Mouse (Mus musculus): ENCODE data around the gene Borcs5. TPM values are rescaled to one million over a fixed set of nuclear protein-coding genes. Genes with fewer than 3 reads are reported as not detected.

The Borcs5 gene
- 12.9 and 13.5 TPM in 2 replicates for polyA plus RNA-seq (2015; fragmentation: Nextera tagmentation; extraction: Ambion mirVana)

DNA sequence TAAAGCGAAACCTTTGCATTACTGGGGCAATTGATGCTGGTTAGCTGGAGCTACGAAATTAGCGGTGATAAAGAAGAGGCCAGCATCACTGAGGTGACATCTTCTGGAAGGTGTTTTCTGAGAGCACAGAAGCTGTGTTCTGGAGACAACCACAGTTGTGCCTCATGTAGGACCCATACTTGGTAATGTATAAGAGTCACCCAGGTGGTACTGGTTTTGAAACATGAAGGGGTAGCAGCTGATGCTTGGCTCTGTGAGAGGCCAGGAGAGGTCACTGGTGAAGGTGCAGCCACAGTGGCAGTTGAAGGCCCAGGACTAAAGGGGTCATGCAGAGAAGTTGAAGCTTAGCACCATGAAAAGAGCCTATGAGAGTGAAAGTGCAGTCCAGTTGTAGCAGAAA lies at the start of gene Borcs5:
Gene Borcs5 (plus strand): TSS at position 301 of the 400 bp plus-strand sequence.

GRCm38 (mm10) chr6:134631947-134632687 lies 7.2 kb upstream of the Borcs5 start, which contains the start of gene Mansc1:
Gene Mansc1, minus strand, starts transcription at chr6:134632488.

Other genes with a start within 250 kb of the Borcs5 start
- gene Bcl2l14, start 243.2 kb upstream of the Borcs5 start, polyA plus RNA-seq (2015; fragmentation: Nextera tagmentation; extraction: Ambion mirVana), result 39.8 and 44.3 TPM in 2 replicates
- gene Lrp6, start 72.5 kb upstream of the Borcs5 start, polyA plus RNA-seq (2015; fragmentation: Nextera tagmentation; extraction: Ambion mirVana), result 16.1 and 19.2 TPM in 2 replicates
- gene Mansc1, start 7.0 kb upstream of the Borcs5 start, polyA plus RNA-seq (2015; fragmentation: Nextera tagmentation; extraction: Ambion mirVana), result 9.4 and 10.3 TPM in 2 replicates
- gene Dusp16, start 153.1 kb downstream of the Borcs5 start, polyA plus RNA-seq (2015; fragmentation: Nextera tagmentation; extraction: Ambion mirVana), result 10.1 and 10.8 TPM in 2 replicates
- 5.7 and 6.2 TPM in 2 replicates for gene Crebl2, start 190.6 kb downstream of the Borcs5 start, polyA plus RNA-seq (2015; fragmentation: Nextera tagmentation; extraction: Ambion mirVana)